Comparison of ENCODE assay signal across 8 mouse cellular contexts in genomic region chr16:96996854-96997253, GRCm38 (mm10).
DNase-seq lines count a peak whose midpoint lies in the region; ATAC-seq and TF ChIP-seq lines count a peak whose summit lies in the region.

No protein-coding gene starts in this region.

- H3K9me3 ChIP-seq in kidney, embryonic 14.5 days (ENCODE audit: control insufficient read depth, low read length): no peaks in the 10 kb centered on the region

- 75% methylated on average over 3 of the region's 3 CpGs for WGBS in kidney, embryonic 14.5 days
- 37% methylated on average over 3 of the region's 3 CpGs for WGBS in olfactory bulb, adult 2 months

- no peak overlapping the region for H3K9ac ChIP-seq in kidney, embryonic 14.5 days (ENCODE audit: low read depth, low read length)

- no peaks in the 10 kb centered on the region for H3K27me3 ChIP-seq in kidney, embryonic 14.5 days (ENCODE audit: control insufficient read depth, insufficient read depth, low read length)

- no peak for TF ChIP-seq CTCF in olfactory bulb, adult 2 months (IDR thresholded peaks at IDR 0.05; ENCODE audit: insufficient read depth, low read depth, low read length)

- DNase-seq in kidney, adult 11 months: peak; percentile 70
- DNase-seq in gastrocnemius, postnatal 25 days: peak; percentile 24
- peak; percentile 79 to 88 for DNase-seq in layer of hippocampus, postnatal 10 days (ENCODE audit: low spot score in 2 of 2)
- no peak for DNase-seq in urinary bladder, adult 18-20 months (ENCODE audit: low spot score in 2 of 2)
- no peak for DNase-seq in spleen, adult 18-20 months

- no peaks in the 10 kb centered on the region for H3K4me1 ChIP-seq in kidney, embryonic 14.5 days (ENCODE audit: control insufficient read depth, insufficient read depth, low read length)
- no peaks in the 10 kb centered on the region; the same call in 1 of the 2 replicates for H3K4me1 ChIP-seq in olfactory bulb, adult 2 months (ENCODE audit: control insufficient read depth, insufficient read depth, low read length)

- no peak for TF ChIP-seq POLR2A in olfactory bulb, adult 2 months (IDR thresholded peaks at IDR 0.05; ENCODE audit: insufficient read depth, low read depth, low read length)

- no peak overlapping the region for H3K27ac ChIP-seq in kidney, embryonic 14.5 days (ENCODE audit: low read depth, low read length)
- peak overlapping the region; percentile 12; the same call in 1 of the 2 replicates for H3K27ac ChIP-seq in olfactory bulb, adult 2 months (ENCODE audit: insufficient read depth, low read depth, low read length)

- no peak overlapping the region for H3K4me3 ChIP-seq in kidney, embryonic 14.5 days (ENCODE audit: low read length)
- no peak overlapping the region for H3K4me3 ChIP-seq in olfactory bulb, adult 2 months (ENCODE audit: insufficient read depth, low read depth, low read length)

- ATAC-seq in kidney, embryonic 14.5 days (ENCODE audit: low FRiP score, low TSS enrichment): no peak
- peak; percentile 76 for ATAC-seq in cerebellum, adult (ENCODE audit: insufficient number of reproducible peaks, low FRiP score, low TSS enrichment)

- no peaks in the 10 kb centered on the region for H3K36me3 ChIP-seq in kidney, embryonic 14.5 days (ENCODE audit: control insufficient read depth, insufficient read depth, low read length)

- no peak overlapping the region for H3K4me2 ChIP-seq in kidney, embryonic 14.5 days (replicated peaks; ENCODE audit: low read depth, low read length)

Comparison
In these comparisons a context has a peak if more than half of its experiments do, and no peak if none do; other contexts are left out.
1. DNase-seq: peak in kidney, adult 11 months (single experiment), gastrocnemius, postnatal 25 days (single experiment) and layer of hippocampus, postnatal 10 days (2 of 2); none in urinary bladder, adult 18-20 months (0 of 2) and spleen, adult 18-20 months (0 of 2).